Mouse (Mus musculus): ENCODE data around the gene Camkmt.

Camkmt gene

DNA sequence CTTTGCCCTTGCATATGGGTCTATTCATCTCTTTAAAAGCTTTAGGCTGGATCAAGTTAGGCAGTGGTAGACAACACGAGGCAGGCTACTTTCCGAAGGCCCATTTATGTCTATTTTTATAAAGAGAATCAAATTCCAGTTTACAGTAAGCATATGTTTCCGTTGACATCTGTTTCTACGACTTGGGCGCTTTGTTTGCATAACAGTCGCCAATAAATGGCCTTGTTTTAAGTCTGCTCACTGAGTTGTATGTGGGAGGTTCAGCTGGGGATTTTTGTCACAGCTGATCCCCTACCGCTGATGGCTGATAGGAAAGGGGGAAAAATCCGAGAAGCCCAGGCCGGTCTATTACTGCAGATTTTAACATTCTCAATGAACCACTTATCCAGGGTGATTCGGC is 285.2 kb downstream of the Camkmt start:
- no peak for DNase-seq

DNA sequence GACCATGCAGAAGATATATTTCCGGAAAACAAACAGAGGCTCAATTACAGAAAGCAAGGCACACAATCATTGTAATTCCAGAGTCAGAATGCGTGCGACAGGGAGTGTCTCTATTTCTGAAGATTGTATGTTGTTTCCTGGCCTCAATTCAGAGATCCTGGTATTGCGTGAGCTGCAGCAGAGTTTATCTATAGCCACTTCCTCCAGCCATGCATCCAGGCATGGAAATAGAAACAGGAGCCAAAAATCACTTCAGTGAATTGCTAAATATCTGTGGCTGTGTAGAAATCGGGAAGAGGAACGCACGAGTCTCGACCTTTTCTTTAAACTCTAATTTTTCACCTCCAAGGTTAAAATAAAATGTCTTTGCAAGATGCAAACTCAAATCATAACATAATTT is 287.1 kb downstream of the Camkmt start:
- no peak for DNase-seq

DNA sequence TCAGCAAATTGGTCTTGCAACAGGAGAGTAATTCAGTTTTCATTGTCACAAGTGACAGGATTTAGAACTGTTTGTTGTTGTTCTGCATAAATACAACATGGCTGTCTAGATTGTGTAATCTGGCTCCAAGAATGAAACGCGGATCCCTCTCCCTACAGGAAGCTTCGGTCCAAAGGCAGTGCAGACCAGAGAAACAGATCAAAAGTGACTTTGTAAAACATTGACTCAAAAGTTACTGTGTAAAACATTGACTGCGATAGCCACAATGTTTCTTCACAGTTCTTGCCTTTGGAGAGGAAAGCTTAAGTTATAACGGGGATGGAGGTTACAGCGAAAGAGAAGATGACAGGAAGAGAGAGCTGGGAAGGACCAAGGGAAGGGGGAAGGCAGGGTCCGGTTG is 288.7 kb downstream of the Camkmt start:
- DNase-seq, result no peak

DNA sequence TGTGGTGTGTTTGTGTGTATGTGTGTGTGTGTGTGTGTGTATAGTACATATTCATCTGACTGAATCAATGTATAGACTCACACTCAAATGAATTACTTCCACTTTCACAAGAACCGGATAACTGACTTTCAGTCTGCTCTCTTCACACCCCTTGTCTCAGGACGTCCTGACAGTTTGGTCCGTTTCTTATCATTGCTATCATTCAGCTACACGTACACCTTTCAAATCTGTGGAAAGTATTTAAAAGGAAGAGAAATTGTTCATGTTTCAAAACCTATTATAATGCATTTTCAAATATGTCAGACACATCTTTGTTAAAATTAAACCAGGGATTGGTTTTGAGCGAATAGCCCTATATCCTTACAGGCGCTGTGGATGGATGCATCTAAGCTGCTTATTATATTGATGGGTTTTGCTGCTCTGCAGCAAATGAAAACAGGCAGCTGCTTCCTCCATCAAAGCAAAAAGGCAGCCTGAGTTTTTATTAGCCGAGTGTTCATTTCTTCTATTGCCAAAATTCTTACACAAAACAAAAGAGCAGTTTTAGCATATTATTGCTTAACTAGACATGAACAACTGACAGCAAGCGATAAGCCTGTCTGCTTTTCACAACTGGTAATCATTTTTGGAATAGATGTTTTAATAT is 291.3 kb downstream of the Camkmt start:
- no peak for DNase-seq

DNA sequence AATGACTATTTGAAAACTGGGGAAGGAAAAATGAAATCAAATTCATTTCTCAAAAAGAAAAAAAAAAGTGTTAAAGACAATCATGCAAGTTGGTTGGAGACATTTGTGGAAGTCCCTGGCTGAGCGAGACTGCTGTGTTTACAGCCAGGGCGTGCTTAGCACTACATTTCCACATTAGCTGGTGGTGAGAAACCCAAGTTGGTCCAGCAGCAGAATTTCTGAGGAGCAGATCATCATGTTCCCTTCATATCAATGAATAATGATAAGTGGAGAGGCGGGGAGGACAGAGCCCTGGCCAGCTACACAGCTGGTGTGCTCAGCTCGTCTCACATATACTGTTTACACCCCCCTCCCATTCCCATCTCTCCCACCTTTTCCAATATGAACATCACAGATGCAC is 292.0 kb downstream of the Camkmt start:
- DNase-seq, result no peak

DNA sequence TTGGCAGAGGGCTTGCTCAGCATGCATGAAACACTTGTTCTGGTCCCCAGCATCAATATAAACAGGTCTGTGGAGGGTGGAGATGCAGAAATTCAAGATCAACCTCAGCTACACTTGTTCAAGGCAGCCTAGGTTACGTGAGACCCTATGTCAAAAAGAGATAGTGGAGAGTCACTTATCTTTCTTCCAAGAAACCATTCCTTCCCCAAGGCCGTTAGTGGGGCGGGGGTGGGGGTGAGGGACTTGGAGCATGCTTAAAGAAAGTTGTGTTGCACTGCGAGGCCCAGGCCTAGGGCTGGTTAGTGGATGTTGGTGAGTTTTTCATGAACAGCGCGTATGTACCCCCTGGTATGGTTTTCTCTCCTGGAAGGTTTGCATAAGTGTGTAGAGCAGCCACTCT is 292.6 kb downstream of the Camkmt start:
- DNase-seq, result no peak

DNA sequence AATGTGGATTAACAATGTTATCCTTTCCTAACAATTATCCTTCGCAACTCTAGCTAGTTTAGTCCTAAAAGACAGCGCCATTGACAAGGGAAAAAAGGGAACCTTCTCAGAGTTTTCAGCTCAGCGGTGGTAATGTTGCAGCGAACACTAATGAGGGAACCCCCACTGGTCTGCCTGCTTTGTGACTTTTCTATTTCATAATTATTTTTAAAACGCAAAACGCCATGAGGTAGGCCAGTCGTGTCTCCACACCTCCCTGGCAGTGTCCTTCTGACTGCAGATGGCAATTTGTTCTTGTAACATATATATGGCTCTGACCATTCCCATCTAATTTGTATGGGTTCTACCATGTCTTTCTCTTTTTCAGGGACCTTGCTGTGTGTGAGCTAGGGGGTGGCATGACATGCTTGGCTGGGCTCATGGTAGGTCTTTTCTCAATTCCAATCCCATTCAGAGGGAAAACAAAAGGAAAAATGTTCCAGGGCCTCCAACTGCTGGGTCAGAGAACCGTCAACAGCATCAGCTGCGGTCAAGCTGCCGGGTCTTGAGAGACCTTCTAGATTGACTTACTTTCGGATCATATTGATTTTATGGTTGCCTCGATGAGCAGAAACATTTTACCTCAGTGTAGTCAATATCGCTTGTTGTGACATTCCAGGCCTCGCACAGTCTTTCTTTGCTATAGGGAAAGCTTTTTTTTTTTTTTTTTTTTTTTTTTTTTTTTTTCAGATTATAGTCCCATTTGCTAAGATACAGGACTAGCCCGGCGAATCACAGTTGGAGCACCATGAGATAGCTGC is 302.9 kb downstream of the Camkmt start:
- no peak for DNase-seq

DNA sequence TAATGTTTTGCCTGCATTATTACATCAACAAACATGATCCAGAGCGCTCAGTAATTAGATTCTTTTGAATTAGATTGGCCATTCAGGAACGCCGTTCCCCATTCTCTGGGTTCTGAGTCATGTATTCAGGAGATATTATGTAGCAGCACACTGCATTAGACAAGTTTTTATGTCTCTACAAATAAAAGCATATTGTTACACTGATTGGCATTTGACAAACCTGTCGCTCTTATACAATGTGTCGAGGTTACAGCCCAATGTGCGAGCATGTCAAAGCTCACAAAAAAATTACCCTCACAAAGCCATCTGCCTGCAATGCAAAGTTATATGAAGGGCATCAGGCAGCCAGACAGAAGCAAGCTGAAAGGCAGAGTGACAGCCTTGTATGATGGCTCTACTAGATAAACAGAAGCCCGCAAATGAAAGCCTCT is 303.6 kb downstream of the Camkmt start:
- DNase-seq, result no peak

DNA sequence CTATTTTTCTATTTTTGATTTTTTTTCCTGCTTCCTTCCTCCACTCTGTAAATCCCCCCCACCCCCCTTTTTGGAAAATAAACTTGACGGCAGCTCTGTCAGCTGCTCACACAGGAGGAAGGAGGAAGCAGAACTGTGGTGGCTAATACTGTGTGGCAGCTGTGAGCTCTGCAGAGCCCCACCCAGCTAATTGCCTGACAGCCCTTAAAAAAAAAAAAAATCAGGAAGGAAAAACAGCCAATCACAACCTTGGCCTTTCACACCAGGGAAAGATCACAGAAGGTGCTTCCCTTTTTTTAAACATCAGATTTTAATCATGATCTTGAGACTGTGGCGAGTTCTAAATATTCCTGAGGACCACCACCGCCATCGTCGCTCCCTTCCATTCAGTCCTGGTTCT is 305.1 kb downstream of the Camkmt start:
- peak; percentile 8 to 13 for DNase-seq

DNA sequence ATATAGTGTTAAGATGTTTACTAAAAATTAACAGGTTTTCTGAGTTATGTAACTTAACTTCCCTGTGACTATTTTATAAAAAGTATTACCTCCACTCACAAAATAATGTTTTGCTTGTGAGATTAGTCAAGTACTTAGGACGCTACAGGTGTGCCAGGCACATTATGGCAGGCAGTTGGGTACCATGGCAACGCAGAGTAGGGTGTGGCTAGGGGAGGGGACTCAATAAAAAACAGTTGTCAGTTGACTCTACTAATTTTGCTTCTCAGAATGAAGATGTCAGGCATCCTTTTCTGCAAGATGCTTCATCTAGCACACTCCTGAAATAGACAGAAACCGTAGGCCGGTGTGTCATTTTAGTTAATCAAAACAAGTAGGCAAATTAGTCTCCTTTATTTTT is 310.4 kb downstream of the Camkmt start:
- DNase-seq, result no peak

DNA sequence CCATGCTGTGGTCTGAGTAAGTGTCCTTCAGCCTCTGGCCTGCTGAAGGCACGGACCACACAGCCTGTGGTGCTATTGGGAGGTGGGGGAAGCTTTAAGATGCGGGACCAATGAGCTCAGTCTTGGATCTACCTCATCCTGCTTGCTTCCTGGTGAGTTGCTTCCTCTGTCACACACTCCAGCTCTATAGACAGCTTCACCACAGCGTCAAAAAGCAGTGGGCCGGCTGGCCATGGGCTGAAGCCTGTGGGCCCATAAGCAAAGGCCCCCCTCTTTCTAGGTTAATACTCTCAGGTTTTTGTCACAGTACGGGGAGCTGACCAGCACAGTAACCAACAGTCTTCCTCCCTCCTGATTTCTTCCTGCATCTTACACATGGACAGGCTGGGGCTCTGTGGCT is 314.8 kb downstream of the Camkmt start:
- DNase-seq, result no peak

DNA sequence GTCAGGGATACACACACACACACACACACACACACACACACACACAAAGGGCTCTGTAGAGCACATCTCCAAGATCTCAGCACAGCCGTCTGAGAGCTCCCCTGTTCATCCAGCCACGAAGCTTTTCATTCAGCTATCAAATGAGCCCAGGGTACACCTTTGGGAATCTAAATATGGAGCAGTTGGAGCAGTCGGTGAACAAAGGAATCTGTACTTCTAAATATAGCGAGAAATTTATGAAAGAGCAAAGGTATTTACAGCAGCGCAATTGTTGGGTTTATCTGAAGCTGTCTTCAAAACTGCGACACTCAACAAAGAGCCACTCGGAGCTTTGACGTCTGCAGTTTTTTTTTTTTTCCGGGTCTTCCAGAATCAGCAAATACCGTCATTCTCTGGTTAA is 315.8 kb downstream of the Camkmt start:
- DNase-seq, result no peak

DNA sequence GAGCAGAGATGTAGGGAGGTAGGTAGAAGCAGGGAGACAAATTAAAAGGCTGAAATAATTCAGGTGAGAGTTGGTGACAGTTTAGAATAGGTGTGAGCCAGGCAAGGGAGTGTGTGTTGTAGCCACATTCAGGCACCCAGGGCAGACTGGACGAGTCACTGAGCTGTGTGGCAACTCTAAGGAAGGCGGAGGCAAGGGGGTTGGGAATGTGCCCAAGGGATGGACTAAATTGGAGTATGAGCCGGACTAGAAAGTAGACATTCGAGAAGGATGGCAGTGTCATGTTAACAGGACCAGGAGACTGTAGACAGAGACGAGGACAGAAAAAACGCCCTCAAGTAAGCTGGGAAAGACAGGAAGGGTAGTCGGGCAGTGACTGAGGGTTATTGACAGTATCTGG is 338.5 kb downstream of the Camkmt start:
- no peak for DNase-seq

DNA sequence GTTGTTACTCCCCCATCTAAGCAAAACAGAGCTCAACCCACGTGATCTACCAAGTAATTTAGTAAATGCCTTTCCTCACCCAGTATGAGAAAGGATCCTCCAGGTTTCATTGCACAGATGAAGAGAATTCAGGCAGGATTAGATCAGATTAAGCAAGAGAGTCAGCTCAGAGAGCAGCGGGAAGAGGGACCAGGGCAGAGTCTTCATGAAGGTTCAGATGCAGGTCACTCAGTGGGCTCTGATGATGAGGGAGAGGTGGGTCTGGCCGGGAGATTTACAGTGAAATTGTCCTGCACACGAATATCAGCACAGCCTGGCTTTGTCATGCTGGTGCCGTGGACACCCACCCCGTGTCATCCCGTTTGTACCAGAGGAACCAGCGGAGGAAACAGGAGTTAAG is 342.6 kb downstream of the Camkmt start:
- no peak for DNase-seq

DNA sequence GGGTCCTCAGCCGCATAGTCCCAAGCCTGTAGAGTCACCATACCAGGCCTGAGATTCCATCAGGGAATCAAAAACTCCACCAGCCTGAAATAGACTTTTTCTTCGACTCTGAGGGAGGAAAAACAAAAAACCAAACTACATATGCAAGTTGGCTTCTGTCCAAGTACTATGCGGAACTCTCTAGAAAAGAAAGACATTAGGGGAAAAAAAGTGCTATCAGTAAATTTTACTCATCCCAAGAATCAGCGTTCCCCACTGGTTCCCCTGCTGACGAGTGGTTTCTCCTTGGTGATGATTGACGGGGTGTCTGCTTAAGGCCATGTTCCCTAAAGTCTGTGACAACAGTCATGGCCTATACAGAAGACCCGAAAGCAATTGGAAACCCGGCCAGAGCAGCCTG is 352.7 kb downstream of the Camkmt start:
- DNase-seq, result no peak

DNA sequence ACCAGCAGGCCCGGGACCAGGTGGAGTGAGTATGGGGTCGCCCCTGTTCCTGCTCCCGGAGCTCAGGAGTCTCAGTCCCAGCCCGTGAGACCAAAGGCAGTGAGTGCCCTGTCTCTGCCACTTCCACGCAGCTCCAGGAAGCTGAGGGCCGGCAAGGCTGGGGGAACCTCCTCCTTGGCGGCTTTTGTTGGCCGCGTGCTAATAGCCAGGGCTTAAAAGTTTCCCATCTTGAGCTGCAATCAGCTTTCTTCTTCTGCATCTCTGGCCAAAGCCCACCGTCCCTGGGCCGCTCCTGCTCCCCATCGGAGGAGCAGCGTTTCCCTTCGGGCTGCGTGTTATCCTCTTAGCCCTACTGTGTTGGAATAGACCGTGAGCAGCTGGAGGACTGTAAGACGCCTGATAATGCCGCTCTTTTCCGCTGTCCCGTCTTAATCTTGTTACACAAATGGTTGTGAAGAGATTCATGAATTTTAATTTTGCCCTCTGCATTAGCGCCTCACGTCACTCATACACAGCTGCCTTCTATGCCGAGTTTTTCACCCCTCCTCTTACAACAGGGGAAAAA is 364.1 kb downstream of the Camkmt start:
- no peak for DNase-seq

DNA sequence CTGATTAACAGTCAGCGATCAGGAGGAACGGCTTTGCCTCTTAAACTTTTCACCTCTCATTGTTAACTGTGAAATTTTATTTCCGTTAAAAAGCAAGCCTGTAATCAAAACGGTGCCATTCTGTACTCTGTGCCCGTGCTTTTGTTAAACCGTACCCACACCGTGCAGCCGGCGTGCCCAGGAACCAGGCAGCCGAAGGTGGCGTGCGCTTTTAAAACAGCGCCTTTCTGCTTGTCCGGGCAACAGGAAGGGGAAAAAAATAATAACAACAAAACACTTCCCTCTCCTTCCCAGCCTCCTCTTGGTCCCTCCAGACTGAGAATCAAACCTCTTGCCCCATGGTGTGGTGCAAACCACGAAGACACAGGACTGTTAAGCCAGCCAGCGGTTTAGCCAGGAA is 364.7 kb downstream of the Camkmt start:
- no peak for DNase-seq

DNA sequence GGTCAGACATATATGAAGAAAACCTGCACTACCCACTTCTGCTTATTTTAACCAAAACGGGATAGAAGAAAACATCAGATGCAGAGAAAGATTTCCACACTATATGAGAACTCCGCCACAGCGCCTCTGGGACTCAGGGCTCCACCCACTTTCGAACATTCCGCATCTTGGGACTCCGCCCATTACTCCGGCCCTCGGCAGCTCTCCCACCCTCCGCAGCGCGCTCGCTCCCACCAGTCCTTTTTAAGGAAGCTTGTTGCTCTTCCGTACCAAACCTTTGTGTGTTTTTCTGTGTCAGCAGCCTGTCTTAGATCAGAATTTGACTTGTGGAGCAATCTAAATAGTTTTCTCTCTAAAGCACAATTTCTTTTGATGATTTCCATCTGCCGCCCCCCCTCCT is 367.7 kb downstream of the Camkmt start:
- DNase-seq, result no peak

DNA sequence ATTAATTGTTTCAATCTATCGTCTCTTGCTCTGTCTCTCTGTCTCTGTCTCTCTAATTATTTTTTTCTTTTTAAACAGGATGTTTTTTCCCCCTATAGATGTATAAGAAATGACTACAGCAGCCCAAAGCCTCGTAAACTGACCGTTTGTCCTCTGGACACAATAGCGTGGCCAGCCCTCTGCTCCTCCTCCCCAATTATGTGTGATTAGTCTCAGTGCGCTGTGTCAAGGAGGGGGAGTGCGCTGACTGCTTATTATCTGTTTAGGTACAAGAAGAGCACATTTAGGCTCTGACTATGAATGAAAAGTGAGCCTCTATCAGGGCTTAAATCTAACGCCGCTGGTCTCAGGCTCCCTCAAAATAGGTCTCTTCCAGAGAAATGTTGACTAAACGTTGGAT is 368.2 kb downstream of the Camkmt start:
- no peak for DNase-seq

DNA sequence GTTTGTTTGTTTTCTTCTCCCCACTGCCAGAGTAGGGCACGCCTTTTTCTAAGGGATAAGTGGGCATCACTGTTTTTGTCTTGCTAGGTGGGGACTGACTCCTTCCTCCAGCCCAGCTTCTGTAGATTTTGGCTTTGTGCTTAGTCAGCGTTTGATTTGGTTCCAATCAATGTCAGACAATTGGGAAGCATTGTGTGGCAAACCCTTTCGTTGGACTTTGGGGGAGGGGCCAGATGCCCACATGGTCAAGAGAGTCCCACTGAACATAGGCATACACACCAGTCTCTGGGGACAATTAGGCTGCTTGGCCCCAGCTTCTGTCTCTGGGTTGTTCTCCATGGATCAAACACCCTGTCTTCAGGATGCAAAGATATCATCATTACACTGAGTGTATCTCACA is 371.2 kb downstream of the Camkmt start:
- DNase-seq, result no peak

DNA sequence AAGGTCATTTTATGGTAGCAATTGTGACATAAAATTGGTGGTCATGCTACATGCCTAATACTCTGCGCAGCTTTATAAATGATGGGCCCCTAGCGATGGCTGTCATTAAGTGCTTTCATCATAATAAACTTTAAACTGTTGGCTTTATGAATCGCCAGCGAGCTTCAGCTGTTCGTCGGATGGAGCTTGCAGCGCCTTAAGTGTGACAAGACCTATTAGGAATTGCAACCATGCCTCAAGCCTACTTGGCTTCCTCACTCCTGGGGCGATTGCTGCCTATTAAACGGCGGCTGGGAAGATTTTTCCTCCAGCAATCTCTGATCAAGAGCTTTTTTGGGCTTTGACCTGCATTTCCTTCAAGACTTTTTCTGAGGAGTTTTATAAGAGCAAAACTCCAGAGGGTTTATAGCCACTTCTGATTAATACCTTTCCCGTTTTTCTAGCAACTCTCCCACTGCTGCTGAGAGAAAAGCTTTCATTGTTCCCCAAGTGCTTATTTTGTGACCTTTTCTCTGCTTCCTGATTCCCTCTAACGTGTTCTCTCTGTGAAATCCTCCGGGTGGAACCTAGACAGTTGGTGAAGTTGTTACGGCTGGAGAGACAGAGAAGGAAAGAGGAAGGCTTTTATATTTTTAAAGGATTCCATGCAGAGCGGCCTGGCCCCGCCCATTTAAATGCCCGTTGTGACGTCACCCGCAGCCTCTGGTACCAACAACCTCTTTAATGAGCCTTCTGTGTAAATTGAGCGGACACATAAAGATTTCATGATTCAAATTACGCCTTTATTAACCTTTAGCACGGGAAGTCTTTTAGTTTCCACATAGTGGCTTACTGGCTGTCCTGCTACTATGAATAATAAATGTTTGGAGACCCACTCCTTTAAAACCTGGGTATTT is 373.4 kb downstream of the Camkmt start:
- DNase-seq, result no peak

DNA sequence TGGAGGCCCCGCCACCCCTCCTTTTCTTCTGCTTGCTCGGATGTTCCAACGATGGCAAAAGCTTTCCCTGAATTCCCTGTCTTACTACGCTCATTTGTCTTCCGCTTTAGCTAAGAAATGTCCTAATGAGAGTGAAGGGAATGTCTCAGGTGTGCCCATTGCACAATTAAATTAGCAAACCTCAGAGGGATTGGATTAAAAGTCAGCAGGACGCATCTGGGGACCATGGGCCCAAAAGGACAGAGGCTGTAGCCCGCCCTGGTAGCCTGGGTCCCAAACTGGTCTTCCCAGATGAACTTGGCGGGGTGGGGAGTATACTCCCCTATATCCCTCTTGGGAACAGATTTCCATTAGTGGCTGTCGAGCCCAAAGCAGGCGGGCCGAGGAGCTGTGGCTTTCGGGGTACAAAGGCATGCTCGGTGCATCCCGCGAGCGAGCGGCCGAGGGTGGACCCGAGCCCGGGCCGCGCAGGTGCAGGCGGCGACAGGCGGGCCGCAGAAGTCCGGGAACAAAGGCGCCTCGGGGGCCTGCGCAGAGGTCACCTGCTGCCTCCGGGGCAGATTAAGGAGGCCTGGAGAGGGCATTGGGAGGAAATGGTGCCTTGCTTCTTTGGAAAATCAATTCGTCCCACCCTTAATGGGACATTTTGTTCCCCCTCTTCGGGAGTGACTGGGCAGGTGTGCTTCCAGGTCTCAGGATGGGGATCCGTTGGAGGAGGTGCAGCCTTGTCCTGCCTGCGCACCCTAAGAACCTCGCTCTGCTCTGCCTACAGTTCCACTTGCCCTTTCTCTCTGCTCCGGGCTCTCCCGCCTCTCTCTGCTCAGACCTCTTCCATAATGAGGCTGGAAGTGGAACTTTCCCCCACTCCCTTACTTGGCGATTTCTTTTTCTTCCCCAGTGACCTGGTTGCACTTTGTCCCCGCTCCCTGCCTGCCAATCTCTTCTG is 374.4 kb downstream of the Camkmt start:
- DNase-seq, result no peak
